Mouse (Mus musculus) testis, postnatal 14 days (tissue): ENCODE results near the gene Ciita.

Experiments used
- DNase-seq: peaks from one replicate; pipeline ENCODE4 v3.0.0; 2021; ENCODE audit warnings: low spot score

Gene Ciita

DNA sequence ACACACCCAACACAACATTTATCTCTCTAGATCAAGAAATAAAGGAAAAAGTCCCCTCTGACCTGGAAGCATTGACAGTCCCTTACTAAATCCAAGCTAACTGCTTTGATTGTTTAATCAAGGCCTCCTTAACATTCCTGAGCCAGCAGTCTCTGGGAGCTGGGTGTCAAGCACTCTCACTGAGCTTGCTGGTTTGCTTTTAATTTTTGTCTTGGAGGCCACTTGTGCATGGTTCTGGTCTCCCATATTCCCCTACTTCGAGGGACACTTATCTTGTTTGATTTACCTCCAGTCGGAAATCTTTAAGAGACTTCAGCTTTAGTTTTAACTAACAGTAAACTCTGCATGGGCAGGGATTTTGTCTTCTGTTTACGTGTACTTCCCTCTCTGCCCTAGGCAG lies 4.9 kb upstream of the Ciita start:
- no peak for DNase-seq

DNA sequence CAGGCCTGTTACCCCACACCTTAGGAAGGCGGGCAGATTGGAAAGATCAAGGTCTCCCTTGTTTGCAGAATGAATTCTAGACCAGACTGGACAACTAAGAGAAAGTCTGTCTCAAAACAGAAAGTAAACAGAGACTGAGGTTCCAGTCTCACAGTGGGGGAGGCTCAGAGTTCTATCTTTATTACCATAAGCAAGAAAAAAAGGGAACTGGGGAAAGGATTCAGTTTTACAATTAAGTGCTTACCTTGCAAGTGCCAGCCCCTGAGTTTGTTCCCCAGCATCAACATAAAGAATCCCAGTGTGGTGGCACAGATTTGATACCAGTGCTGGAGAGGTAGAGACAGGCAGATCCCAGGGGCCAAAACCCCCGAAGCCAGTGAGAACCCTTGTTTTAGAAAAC lies 3.9 kb upstream of the Ciita start:
- no peak for DNase-seq

DNA sequence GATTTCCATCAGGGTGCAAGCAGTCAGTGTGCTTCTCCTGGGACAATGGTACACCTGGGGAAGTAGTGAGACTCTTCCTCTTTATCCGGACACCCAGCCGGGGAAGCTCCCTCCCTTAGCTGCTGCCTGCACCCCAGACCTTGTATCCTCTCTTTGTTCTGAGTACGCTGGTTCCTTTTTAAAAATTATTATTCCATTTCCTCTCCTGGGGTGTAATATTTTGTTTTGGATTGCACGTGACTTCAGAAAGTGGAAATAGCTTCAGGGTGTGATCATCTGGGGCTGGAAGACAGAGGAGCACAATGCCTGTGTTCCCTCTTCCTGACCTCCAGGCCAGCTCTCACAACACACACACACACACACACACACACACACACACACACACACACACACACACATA lies 2.5 kb downstream of the Ciita start:
- DNase-seq = no peak

- no peak for DNase-seq
Measured at GRCm38 (mm10) chr16:10486993-10487392, 7.1 kb downstream of the Ciita start.

GRCm38 (mm10) chr16:10487895-10488493 lies 8.1 kb downstream of the Ciita start:
- no peak for DNase-seq

GRCm38 (mm10) chr16:10488769-10489481 lies 9.1 kb downstream of the Ciita start:
- no peak for DNase-seq

DNA sequence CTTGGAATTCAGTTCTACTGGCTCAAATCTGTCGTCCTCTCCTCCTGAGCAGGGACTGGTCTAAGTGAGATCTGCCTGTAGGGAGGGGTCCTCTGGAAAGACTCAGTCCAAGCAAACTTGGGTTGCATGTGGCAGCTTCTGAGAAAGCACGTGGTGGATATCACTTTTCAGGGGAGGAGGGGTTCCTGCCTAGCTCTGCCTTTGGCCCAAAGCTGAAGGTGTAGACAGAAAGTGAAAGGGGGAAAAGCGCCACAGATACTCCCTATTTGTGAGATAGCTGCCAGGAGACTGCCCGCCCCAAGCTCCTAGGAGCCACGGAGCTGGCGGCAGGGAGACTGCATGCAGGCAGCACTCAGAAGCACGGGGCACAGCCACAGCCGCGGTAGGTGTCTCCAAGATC lies 9.6 kb downstream of the Ciita start:
- no peak for DNase-seq

- no peak for DNase-seq
Measured at GRCm38 (mm10) chr16:10489904-10490457, 10.1 kb downstream of the Ciita start.

GRCm38 (mm10) chr16:10490503-10491150 lies 10.8 kb downstream of the Ciita start:
- DNase-seq = no peak

DNA sequence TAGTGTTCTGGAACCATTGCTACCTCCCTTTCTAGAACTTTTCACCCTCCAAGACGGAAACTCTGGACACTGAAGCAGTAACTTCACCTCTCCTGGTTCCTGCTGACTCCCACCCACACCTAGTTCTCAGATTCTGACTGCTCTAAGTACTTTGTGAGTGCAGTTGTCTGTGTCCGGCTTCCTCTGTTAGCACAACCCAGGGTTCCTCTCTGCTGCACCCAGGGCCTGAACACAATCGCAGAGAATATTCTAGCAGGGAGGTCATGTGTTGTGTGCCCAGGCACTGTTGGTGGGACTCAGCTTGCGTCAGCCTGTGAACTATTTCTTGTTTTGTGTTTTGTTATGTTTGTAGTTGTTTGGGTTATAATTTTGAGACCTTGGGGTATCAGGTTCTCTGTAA lies 11.9 kb downstream of the Ciita start:
- DNase-seq = no peak

DNA sequence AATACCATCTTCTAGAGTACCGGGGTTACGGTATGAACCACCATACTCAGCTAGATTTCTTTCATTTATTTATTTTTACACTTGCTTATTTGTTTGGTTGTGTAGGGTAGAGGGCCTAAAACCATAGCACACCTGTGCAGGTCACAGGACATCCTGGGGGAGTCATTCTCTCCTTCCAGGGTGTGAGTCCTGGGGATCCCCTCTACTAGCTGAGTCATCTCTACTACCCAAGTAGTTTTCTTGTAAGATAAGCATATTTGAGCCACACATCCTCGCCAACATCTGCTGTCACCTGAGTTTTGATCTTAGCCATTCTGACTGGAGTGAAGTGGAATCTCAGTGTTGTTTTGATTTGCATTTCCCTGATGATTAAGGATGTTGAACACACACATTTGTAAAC lies 12.7 kb downstream of the Ciita start:
- DNase-seq = no peak

- DNase-seq = no peak
Measured at GRCm38 (mm10) chr16:10495824-10496298, 16.0 kb downstream of the Ciita start.

DNA sequence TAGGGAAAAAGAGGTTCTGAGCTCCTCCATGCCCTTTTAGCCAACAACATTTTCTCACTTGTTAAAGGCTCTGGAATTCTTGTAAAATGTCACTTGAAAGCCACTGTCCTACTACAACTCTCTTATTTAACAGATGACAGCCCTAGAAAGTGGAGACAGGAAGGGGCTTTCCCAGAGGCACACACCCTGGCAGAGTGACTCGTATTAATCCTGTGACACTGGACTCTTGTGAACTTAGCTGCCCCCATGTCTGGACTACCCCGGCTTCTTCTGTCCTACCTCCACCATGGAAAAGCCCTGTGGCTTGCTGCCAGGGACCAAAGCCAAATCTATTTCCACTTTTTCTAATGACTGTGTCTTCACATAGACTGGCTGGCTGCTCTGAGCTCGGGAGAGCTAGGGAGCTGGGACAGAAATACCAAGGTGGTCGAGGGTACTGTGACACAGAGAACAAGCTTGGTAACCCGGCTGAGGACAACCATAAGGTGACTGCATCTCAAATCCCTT lies 18.3 kb downstream of the Ciita start:
- no peak for DNase-seq

DNA sequence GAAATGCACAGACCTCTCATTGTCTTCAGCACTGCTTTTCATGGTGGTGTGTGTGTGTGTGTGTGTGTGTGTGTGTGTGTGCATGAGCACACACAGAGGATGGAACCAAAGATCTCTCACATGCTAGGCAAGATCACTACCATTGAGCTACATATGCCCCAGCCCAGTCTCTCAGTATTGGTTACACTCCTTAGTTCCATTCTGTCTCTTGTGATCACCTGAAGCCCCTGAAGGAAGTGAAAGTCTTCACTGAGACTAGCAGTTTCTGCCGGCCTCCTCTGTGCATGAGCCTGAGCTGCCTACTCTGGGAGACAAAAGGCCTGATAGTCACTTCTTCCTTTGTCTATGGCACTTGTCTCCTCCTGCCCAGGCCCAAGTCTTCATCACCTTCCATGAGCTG lies 19.3 kb downstream of the Ciita start:
- DNase-seq = no peak

DNA sequence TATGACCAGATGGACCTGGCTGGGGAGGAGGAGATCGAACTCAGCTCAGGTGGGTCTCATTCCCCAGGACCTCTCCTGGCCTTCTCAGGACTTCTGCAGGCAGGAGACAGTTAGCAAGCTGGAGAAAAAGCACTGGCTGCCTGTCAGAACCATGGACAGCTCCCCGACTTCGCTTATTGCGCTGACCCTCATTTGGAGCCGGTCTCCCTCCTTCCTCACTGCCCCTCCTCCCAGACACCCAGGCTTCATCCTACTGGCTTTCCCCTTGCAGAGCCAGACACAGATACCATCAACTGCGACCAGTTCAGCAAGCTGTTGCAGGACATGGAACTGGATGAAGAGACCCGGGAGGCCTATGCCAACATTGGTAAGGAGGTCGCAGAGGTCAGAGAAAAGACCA lies 22.0 kb downstream of the Ciita start:
- peak; percentile 29 for DNase-seq

DNA sequence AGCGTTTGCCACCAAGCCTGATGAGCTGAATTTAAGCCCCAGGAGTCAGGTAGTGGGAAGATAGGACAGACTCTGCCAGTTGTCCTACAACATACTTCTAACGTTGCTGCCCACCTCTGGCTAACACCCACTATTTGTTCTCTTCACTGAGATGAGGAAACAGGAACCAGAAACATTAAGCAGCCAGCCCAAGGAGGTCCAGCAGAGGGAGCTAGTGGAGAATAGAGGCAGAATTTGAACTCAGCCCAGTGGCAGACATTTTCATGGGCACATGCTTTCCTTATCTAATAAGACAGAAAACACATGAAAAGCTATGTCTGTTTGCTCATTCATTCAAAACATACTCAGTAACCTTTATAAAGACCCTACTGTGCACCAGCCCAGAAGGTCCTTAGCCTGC lies 23.2 kb downstream of the Ciita start:
- DNase-seq = no peak

DNA sequence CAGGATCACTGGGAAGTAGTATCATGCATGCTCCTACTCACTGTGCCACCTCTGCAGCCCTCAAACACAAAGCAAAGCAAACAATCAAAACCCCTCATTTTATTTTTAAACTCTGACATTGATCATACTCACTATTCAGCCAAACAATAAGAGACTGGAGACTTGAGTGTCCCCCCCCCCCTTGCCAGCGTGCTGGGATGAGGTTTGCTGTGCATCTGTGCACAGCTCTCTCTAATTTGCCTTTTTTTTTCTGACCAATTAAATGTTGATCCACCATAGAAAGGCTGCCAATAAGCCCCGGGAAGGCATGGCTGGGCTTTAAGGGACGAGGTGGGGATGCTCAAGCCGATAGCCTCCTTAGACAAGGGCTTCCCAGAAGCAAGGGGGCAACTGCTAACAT lies 27.6 kb downstream of the Ciita start:
- DNase-seq = no peak

DNA sequence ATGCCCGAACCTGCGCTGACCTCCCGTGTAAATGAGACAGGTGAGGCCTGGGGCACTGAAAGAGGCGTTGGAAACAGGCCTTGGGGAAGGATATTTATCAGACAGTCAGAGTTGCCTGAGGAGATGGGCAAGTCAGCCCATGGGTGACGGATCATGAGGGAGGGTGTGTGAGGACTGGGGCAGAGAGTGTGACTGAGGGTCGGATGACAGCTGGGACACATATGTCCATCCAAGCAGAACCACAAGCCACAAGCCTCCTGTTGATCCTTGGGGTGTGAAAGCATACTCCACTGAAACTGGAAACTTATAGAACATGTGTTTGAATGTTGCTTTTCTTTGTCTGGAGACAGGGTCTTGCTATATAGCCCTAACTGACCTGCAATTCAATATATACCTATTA lies 28.8 kb downstream of the Ciita start:
- no peak for DNase-seq

DNA sequence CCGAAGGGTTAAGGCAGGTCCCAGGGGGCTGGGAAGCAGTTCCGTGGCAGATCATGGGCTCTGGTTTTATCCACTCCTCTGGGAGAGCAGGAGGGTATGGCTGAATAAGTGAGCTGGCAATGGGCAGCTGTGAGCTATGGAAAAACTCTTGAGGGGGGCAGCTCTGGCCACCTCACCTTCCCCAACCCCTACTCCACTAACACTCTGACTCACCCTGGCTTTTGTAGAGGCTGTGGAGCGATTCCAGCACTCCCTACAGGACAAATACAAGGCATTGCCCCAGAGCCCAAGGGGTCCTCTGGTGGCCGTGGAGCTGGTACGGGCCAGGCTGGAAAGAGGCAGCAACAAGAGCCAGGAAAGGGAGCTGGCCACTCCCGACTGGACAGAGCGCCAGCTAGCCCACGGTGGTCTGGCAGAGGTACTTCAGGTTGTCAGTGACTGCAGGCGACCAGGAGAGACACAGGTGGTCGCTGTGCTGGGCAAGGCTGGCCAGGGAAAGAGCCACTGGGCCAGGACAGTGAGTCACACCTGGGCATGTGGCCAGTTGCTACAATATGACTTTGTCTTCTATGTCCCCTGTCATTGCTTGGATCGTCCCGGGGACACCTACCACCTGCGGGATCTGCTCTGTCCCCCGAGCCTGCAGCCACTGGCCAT lies 30.7 kb downstream of the Ciita start:
- DNase-seq = no peak

- DNase-seq = no peak
Measured at GRCm38 (mm10) chr16:10511134-10511520, 31.3 kb downstream of the Ciita start.

- DNase-seq = no peak
Measured at GRCm38 (mm10) chr16:10515953-10516572, 36.2 kb downstream of the Ciita start.

DNA sequence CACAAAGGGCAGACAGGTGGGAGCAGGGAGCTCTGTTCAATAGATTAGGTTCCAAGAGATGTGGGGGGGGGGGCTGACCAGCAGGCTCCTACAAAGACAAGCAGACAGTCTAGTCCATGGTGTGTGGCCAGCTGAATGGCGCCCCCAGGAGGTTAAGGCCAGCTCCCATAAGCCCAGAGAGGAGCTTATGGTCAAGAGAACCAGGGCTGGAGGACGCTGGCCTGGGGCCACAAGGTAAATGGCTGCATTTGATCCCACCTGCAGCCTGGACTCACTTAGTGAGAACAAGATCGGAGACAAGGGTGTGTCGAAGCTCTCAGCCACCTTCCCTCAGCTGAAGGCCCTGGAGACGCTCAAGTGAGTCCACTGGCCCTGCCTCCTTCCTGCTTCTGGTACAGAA lies 38.2 kb downstream of the Ciita start:
- no peak for DNase-seq
